Mouse (Mus musculus): ENCODE measurements around the gene Tmc3.

DNA sequence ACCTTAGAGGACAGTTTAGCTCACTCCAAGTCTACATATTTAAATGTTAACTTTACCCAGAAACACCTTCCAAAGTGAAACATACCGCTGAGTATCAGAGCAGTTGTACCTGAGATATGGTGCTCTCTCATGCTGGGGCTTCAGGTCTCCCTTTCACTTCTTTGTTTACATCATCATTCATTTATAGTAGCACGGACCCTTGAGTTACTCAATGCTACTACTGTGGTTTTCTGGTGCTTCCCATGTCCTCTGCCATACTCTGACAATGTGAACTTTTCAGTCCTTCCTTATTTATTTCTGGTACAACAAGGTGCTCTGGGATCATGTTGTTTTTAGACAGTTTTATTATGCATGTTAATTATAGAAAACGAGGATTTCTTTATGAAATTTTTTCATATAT lies 25.2 kb upstream of the Tmc3 start:
- TF ChIP-seq CTCF (IDR thresholded peaks at IDR 0.05; ENCODE audit: low read depth, low read length), result no peak
- TF ChIP-seq POLR2A (IDR thresholded peaks at IDR 0.05; ENCODE audit: borderline replicate concordance, low read depth, low read length), result no peak

All from bone marrow macrophage, adult 2 months (primary cell).